Mouse (Mus musculus) liver, postnatal 0 days (tissue): ENCODE data around the gene Taok3.

Experiments
- CTCF ChIP-seq: sonication (generic); IDR thresholded peaks from 2 replicates; pipeline ENCODE4 v1.5.1; 2016; ENCODE audit warnings: antibody characterized with exemption, low read depth
- EP300 ChIP-seq: IDR thresholded peaks from 2 replicates; pipeline ENCODE4 v1.6.1; 2016; ENCODE audit warnings: antibody characterized with exemption, low read depth, mild to moderate bottlenecking

GRCm38 (mm10) chr5:117240321-117240731, 120.4 kb downstream of the Taok3 start:
- TF ChIP-seq CTCF: no peak
- TF ChIP-seq EP300: no peak
